Mouse (Mus musculus) liver, postnatal 0 days (tissue): ENCODE results near the gene Cacnb3.

ENCODE experiments used
- CTCF ChIP-seq: sonication (generic); IDR thresholded peaks from 2 replicates; pipeline ENCODE4 v1.5.1; 2016; ENCODE audit warnings: antibody characterized with exemption, low read depth
- EP300 ChIP-seq: IDR thresholded peaks from 2 replicates; pipeline ENCODE4 v1.6.1; 2016; ENCODE audit warnings: antibody characterized with exemption, low read depth, mild to moderate bottlenecking

DNA sequence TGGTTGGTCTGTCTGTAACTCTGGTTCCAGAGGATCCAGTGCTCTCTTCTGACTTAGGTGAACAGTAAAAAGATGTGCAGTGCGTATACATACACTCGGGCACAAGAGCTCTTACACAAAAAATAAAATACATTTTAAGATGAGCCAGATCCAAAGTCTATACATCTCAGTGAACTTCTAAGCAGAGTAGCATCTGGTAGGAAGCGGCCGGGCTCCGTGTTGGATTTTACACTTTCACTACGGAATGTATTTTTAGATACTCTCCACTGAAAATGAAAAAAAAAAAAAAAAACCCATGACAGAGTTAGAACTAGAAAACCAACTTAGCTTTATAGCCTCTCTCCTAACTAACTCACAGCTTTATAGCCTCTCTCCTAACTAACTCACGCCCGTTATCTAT, 50.0 kb downstream of the Cacnb3 start:
- no peak for TF ChIP-seq CTCF
- no peak for TF ChIP-seq EP300
